Mouse (Mus musculus) thymus, adult 2 months (tissue): ENCODE results near the gene Mmp25. TPM values are rescaled to one million over a fixed set of nuclear protein-coding genes. Genes with fewer than 3 reads are reported as not detected.
A peak's percentile ranks its signal among the peaks of the same experiment; 100 is the strongest.

Experiments
- DNase-seq: peaks from one replicate; pipeline ENCODE4 v3.0.0; 2021
- H3K27ac ChIP-seq: fragments of 200-500 bp; 2 replicates; pipeline ENCODE4 v1.5.1; 2012; ENCODE audit warnings: low read length, control low read depth; ENCODE audit not compliant: control insufficient read depth, insufficient read depth
- H3K27me3 ChIP-seq: fragments of 200-500 bp; 2 replicates; pipeline ENCODE4 v1.6.1; 2012; ENCODE audit warnings: mild to moderate bottlenecking, low read length, moderate library complexity, mixed read lengths; ENCODE audit not compliant: control insufficient read depth, insufficient read depth
- H3K36me3 ChIP-seq: fragments of 200-500 bp; 2 replicates; pipeline ENCODE4 v1.6.1; 2012; ENCODE audit warnings: mild to moderate bottlenecking, low read length, moderate library complexity; ENCODE audit not compliant: control insufficient read depth, insufficient read depth
- H3K4me1 ChIP-seq: fragments of 200-500 bp; replicated peaks from 2 replicates; pipeline ENCODE4 v1.6.1; 2012; ENCODE audit warnings: low read length; ENCODE audit not compliant: control insufficient read depth, insufficient read depth
- H3K4me3 ChIP-seq: fragments of 200-500 bp; 2 replicates; pipeline ENCODE4 v1.5.1; 2012; ENCODE audit warnings: mild to moderate bottlenecking, low read length, control low read depth, moderate library complexity; ENCODE audit not compliant: control insufficient read depth, insufficient read depth
- CTCF ChIP-seq: fragments of 200-500 bp; IDR thresholded peaks from 2 replicates; pipeline ENCODE4 v1.5.1; 2012; ENCODE audit warnings: mild to moderate bottlenecking, control low read depth, low read length, moderate library complexity, borderline replicate concordance; ENCODE audit not compliant: control insufficient read depth, poor library complexity, insufficient read depth; ENCODE audit errors: extremely low read depth
- POLR2A ChIP-seq: fragments of 200-500 bp; IDR thresholded peaks from 2 replicates; pipeline ENCODE4 v1.6.1; 2012; ENCODE audit warnings: mild to moderate bottlenecking, low read length, control low read depth, moderate library complexity; ENCODE audit not compliant: control insufficient read depth, poor library complexity, insufficient read depth; ENCODE audit errors: extremely low read depth
- WGBS: fragments of 180-500 bp; shearing (Covaris S2); methylation state at CpG from one replicate; pipeline ENCODE4 v1.1.7; 2018; 5-methylcytosine and 5-hydroxymethylcytosine counted together
- polyA plus RNA-seq: library from polyadenylated mRNA; depleted of rRNA; stranded (reverse); fragments of >200 nt; gene quantifications from 2 replicates; pipeline ENCODE4 v1.2.3, GENCODE M21; 2012

The Mmp25 gene
- polyA plus RNA-seq, 1 experiment = 7.2 TPM

GRCm38 (mm10) chr17:23665511-23665910, 20.4 kb upstream of the Mmp25 start:
- no peak for DNase-seq
- no peak overlapping the region for H3K27ac ChIP-seq
- peaks cover 1% of the 10 kb centered on the region; the same call in 1 of the 2 replicates for H3K27me3 ChIP-seq
- H3K36me3 ChIP-seq = peaks cover 6% of the 10 kb centered on the region; the same call in 1 of the 2 replicates
- TF ChIP-seq POLR2A (no peak), CTCF (no peak)
- 94% methylated on average over 14 of the region's 14 CpGs for WGBS
- H3K4me3 ChIP-seq = no peak overlapping the region
- H3K4me1 ChIP-seq = peaks cover 7% of the 10 kb centered on the region; the same call in 1 of the 2 replicates

DNA sequence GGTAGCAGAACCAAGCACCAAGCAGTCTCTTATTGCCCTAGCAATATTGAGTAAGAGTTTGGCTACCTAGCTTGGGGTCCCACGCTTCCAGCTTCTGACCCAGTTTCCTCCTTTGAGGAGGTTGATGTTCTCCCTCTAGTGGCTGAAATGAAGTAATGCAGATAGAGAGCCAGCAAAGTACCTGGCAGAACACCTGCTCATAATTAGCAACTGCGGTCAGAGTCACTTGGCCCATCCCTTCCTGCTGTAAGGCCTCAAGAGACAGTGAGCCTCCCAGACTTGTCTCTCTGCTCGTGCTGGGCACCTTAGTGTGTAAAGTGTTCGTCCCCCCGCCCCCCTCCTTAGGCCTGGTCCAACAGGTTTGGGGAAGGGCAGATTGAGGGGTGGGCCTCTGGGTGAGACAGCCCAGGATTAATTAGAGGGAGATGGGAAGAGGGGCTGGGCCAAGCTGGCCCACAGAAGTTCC, 19.5 kb upstream of the Mmp25 start:
- 39% methylated on average over 5 of the region's 5 CpGs for WGBS
- Histone ChIP-seq H3K36me3 (peaks cover 6% of the 10 kb centered on the region; the same call in 1 of the 2 replicates), H3K27me3 (peaks cover 5% of the 10 kb centered on the region; the same call in 1 of the 2 replicates), H3K4me1 (peaks cover 10% of the 10 kb centered on the region; the same call in 1 of the 2 replicates), H3K27ac (no peak overlapping the region), H3K4me3 (no peak overlapping the region)
- TF ChIP-seq CTCF = peak; percentile 52; the same call in 1 of the 2 replicates
- TF ChIP-seq POLR2A = no peak
- peak; percentile 21 for DNase-seq

DNA sequence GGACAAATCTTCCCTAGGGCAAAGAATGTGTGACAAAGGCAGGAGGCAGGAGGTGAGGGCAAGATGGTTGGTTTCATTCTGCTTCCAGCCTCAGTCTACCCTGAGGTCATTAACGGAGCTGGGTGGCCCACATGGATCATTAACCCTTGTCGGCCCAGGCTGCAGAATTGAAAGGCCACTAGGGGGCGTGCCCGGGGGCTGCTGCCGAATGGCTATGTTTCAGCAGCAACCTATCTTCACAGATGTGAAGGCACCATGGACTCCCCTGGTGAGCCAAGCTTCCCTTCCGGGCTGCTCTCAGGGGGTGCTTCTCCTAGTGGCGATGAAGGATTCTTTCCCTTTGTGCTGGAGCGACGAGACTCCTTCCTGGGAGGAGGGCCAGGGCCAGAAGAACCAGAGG, 16.4 kb upstream of the Mmp25 start:
- peak; percentile 38 for DNase-seq
- H3K27ac ChIP-seq = no peak overlapping the region
- H3K4me3 ChIP-seq = no peak overlapping the region
- WGBS = 12% methylated on average over 9 of the region's 9 CpGs
- TF ChIP-seq CTCF = peak; percentile 77; the same call in 1 of the 2 replicates
- TF ChIP-seq POLR2A = no peak
- peaks cover 10% of the 10 kb centered on the region; the same call in 1 of the 2 replicates for H3K4me1 ChIP-seq
- no peaks in the 10 kb centered on the region for H3K36me3 ChIP-seq
- H3K27me3 ChIP-seq = peaks cover 5% of the 10 kb centered on the region; the same call in 1 of the 2 replicates

- no peak for DNase-seq
- Histone ChIP-seq H3K36me3 (no peaks in the 10 kb centered on the region), H3K4me3 (no peak overlapping the region), H3K27me3 (peaks cover 5% of the 10 kb centered on the region; the same call in 1 of the 2 replicates), H3K4me1 (peaks cover 10% of the 10 kb centered on the region; the same call in 1 of the 2 replicates), H3K27ac (no peak overlapping the region)
- TF ChIP-seq POLR2A = no peak
- TF ChIP-seq CTCF = no peak
- 4% methylated on average over 14 of the region's 14 CpGs for WGBS
These were observed 15.8 kb upstream of the Mmp25 start for GRCm38 (mm10) chr17:23660876-23661200.

DNA sequence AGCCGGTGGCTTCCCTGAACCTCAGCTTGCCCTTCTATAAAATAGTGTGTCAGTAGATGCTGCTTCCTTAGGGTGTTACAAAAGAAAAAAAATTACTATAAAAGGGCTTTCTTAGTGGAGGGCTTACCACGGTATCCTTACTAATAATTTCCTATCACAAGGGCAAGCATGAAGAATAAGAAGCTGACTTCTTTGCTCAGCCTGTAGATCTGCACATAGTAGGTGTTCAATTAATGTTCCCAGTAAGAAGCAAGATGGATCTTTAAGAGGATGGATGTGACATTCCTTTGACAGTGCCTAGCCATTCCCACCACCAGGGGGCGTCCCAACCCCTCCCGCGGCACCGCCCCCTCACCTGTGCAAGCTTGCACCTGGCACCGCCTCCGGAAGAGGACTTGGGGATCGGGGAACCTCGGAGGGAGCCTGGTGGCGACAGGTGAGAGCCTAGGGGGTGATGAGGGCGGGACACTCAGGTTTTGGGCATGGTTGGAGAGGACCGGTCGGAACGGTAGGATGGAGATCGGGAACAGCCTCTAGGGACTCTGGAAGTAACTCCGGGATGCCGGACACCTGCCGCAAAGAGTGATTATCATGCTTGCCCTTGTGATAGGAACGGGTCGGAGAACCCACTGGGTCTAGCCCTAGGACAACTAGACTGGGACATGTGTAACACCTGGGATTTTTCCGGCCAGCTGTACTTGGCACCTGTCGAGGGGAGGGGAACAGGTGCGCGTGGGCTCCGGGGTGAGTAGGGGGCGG, 15.2 kb upstream of the Mmp25 start, which contains the start of gene Bicdl2:
Gene Bicdl2 (plus strand): TSS at position 390 of the 759 bp plus-strand sequence.
- WGBS = 8% methylated on average over 27 of the region's 27 CpGs
- Histone ChIP-seq H3K4me3 (no peak within 1 kb of the TSS), H3K36me3 (no peaks in the 10 kb centered on the region), H3K4me1 (peaks cover 10% of the 10 kb centered on the region; the same call in 1 of the 2 replicates), H3K27me3 (peaks cover 5% of the 10 kb centered on the region; the same call in 1 of the 2 replicates), H3K27ac (no peak within 1 kb of the TSS)
- TF ChIP-seq POLR2A = no peak
- TF ChIP-seq CTCF = peak; percentile 79; the same call in 1 of the 2 replicates
- peak; percentile 36 for DNase-seq

DNA sequence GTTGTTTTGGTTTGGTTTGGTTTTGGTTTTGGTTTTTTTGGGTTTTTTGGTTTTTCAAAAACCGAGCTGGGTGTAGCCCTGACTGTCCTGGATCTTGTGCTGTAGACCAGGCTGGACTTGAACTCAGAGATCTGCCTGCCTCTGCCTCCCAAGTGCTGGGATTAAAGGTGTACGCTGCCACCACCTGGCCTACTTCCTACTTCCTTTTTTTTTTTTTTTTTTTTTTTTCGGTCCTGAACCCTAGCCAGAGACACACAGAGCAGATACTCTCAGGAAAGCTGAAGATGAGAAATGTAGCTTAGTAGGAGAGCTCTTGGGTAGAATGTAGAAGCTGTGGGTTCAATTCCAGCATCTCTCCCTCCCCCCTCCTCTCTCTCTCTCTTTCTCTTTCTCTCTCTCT, 13.4 kb upstream of the Mmp25 start:
- H3K27me3 ChIP-seq = peaks cover 5% of the 10 kb centered on the region; the same call in 1 of the 2 replicates
- 66% methylated on average over 3 of the region's 3 CpGs for WGBS

More for the DNA sequence above, 13.4 kb upstream of the Mmp25 start:
- H3K27ac ChIP-seq = no peak overlapping the region
- 0 out of 2 replicates have a peak, but pooled peaks cover 7% of the 10 kb centered on the region for H3K4me1 ChIP-seq
- TF ChIP-seq POLR2A = no peak
- no peak for TF ChIP-seq CTCF
- no peak for DNase-seq
- H3K36me3 ChIP-seq = no peaks in the 10 kb centered on the region
- H3K4me3 ChIP-seq = no peak overlapping the region
